Mouse (Mus musculus) CD4-positive, CD25-positive, alpha-beta regulatory T cell, adult 2 months (primary cell): ENCODE results near the gene Cpa3.
A peak's percentile ranks its signal among the peaks of the same experiment; 100 is the strongest.

ENCODE experiments used
- DNase-seq: peaks from one replicate; pipeline ENCODE4 v3.0.0-alpha.2; 2012; ENCODE audit warnings: low read depth, low spot score

Gene Cpa3

GRCm38 (mm10) chr3:20242050-20242449 lies at the start of gene Cpa3:
Cpa3 (minus strand) TSS chr3:20242181.
- no peak for DNase-seq

GRCm38 (mm10) chr3:20291370-20291769 lies 49.4 kb upstream of the Cpa3 start:
- DNase-seq, result no peak

DNA sequence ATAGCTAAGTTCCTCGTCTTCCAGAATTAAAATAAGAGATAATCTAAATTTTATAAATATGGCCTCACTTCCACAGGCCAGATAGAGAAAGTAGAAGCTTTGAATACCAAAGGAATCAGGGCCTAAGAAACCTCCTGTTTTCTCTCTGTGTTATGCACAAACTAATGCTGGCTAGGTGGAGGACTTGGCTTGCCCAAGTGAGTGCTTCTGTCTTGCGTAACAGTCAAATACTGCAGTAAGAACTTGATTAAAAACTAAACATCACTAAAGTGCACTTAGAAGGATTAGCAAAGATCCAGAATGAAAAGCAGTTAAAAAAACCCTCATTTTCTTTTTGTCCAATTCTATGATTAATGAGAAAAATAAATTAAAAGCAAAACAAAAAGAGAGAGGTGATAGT lies 46.8 kb upstream of the Cpa3 start:
- no peak for DNase-seq

GRCm38 (mm10) chr3:20281796-20282195 lies 39.8 kb upstream of the Cpa3 start:
- no peak for DNase-seq

- DNase-seq, result no peak
Measured at GRCm38 (mm10) chr3:20275633-20276032, 33.7 kb upstream of the Cpa3 start, which contains the start of gene Cpb1. Cpb1 (minus strand) TSS chr3:20275733.

DNA sequence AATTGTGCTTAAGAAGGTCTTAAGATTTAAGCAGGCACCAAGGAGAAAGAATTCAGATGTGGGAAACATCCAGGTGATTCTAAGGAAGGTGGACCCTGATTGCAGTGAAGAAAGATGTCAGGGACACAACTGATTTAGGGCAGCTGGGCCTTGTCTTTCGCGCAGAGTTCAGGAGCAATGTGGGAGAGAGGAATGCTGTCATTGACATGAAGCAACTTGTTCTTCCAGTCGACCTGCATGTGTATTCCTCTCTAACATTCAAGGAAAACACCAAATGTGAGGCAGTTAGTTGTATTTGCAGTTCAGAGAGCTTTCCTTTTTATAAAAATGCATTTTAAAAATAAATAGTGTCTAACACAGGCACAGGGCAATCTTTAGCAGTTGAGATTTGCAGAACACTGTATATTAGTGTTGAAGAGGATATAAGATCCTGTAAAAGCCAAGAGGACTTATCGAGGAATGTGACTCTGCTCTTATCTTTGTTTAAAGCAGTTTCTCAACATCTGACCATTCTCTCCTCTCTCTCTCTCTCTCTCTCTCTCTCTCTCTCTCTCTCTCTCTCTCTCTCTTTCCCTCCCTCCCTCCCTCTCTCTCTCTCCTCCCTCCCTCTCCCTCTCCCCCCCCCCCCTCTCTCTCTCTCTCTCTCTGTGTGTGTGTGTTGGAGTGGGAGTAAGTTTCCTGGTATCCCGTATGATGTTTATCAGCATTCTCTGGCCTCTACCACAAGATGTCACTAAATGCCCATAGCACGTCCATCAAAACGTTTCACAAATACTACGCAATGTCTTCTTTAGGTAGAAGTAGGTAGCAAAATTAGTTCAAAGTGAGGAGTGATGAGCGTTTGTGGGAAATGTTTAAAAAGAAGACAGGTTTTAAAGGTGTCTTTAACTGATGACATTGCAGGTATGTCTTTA lies 12.8 kb upstream of the Cpa3 start:
- peak; percentile 43 for DNase-seq

DNA sequence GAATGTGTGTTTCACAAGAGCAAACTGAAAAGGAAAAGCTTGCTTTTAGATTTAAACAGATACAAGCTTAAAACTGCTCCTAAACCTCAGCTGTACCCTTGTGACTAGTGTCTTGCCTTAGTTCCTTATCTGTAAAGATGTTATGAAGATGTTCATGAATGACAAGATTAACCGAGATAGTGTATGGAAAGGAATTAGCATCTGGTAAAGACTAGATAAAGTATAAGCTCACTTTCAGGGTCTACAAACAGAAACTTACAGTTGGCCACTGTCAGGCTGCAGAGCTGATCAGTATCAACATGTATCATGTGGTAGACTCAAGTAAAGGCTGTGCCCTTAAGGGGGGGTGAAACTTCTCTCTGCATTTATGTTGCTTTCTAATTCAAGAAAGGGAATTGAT lies 1.9 kb upstream of the Cpa3 start:
- DNase-seq, result no peak

DNA sequence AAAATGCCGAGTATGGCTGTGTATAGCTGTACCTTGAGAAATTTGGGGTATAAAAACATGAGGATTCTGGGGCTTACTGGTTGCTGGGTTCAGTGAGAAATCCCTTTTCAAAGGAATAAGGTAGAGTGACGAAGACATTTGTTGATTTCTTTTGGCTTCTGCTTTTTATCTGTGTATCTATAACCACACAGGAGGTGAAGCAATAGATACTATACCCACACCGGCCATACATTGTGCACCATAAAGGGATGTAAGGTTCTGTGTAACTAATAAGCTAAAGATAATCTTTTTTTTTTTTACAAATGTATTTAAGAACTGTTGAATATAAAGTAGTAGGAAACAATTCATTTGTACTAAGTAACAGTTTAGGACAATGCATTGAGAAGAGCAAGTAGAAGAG lies 2.2 kb downstream of the Cpa3 start:
- DNase-seq, result no peak

DNA sequence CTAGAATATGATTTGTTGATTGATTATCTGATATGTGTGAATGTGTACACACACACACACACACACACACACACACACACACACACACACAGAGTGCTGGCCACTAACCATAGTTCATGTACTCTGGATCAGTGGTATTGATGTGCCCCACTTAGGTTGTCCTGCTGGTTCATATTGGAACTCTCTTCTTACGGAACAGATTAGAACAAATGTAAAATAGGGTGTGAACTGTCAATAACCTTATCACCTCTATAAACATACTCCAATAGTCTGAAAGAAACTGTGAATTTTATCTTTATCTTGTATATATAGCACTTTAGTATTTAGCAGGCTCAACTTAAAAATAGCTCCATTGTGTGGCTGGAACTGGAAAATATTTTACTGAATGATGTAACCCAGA lies 5.0 kb downstream of the Cpa3 start:
- DNase-seq, result no peak

DNA sequence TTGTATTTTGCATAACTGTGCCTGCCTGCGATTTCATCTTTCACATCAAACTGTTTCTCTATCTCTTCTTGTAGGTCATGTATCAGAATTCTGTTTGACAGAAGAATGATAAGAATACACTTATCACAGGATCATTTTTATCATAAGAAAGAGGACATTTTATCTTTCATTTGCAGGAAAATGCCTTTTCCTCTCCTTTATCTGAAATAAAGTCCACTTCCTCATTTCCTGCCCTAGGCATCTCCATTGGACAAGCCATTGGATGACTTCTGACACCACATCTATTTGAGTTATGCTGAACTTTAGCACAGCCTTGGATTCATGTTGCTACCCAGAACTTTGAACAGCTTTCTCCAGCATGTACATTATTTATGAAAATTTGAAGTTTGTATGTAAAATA lies 13.0 kb downstream of the Cpa3 start:
- no peak for DNase-seq

DNA sequence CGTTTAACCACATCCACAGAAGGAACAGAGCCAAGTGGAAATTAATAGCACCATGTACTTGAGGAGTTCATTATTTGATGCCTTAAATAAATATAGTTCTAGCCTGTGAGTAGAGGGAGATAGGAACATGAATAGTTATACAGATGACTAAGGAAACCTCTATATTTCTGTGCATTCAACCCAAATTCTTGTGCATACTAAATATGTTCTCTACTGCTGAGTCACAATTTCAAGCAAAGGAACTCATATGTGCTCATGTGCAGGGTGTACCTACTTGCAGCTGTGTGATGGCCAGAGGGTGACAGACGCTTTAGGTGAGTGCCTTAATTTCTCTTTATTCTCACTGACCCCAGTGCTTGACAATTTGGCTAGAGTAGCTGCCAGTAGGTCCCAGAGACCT lies 16.6 kb downstream of the Cpa3 start:
- no peak for DNase-seq

- DNase-seq, result peak; percentile 72
Measured at GRCm38 (mm10) chr3:20222926-20223698, 18.9 kb downstream of the Cpa3 start.

- peak; percentile 21 for DNase-seq
Measured at GRCm38 (mm10) chr3:20222136-20222535, 19.8 kb downstream of the Cpa3 start.

DNA sequence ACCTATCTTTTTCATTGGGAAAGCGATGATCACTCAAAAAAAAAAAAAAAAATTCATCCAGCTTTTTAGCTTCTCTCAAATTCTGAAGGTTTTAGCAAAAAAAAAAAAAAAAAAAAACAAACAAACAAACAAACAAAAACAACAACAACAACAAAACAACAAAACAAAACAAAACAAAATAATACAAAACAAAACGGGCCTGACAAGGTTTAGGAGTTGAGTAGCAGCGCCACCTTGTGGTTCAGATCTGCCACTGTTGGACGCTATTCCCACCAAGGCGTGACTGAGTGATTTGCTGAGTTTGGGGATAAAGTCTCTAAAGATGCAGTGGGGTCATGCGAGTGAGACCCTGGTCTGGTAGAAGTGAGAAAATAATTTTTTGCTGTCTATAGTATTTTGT lies 43.1 kb downstream of the Cpa3 start:
- peak; percentile 86 for DNase-seq

DNA sequence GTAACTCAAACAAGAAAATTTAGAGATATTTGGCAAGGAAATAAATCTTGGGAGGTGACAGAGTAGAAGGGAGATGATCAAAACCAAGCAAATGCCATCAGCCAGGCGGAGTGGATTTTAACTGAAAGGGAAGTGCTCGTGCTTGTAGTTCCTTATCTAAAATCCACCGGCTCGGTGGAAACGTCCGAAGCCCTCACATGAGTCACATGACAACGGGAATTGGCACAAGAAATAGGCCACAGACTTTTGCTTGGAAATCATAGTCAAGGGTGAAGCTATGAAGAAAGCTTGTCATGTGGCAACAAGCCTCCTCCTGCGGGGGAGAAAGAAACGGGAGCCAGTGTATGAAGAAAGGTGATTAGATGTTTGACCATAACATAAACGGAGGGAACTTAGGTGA lies 44.1 kb downstream of the Cpa3 start:
- DNase-seq, result no peak

DNA sequence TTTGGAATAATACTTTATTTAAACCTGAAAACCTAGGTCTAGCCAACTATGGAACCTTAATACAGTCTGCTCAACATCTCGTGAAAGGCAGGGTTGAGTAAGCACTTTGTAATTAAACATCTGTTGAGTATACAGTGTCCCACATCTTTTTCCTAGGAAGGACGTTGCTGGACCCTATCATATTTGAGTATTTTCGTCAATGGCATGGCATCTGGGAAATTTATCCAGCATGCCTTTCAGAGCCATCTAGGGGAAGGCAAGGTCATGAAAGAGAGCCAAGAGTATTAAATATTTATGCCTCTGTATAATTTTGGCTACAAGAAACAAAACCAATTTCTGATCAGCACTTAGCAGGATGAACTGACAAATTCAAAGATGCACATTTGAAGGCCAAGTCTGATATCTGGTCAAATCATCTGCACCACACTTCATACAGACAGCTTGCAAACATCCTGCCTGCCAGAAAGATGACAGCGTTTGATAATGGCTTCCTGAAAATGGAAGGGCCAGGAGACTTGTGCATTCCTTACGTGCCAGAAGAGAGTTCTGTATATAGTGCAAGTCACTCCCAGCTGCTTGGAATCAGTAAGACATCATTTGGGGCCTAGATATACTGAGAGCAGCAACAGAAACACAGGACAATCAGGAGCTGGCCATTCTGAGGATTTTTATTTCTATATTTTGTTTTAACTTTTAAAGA lies 52.9 kb downstream of the Cpa3 start:
- no peak for DNase-seq

- no peak for DNase-seq
Measured at GRCm38 (mm10) chr3:20172394-20172793, 69.6 kb downstream of the Cpa3 start.

GRCm38 (mm10) chr3:20167487-20167886 lies 74.5 kb downstream of the Cpa3 start:
- DNase-seq, result no peak
